Mouse (Mus musculus) MEL (cell line): ENCODE measurements at regions not wholly inside any gene's neighbourhood (a gene's known extent, or its start where the extent isn't known, plus 50 kb on each side); places are given as distances from the start of the nearest gene placed in this dataset.

ENCODE experiments used
- DNase-seq: peaks from one replicate; pipeline ENCODE4 v3.0.0; 2011; ENCODE audit warnings: low read depth, low spot score
- H3K27ac ChIP-seq: 2 replicates; pipeline ENCODE4 v1.5.1; 2012; ENCODE audit warnings: low read depth, mild to moderate bottlenecking, control low read depth, low read length, moderate library complexity; ENCODE audit not compliant: control insufficient read depth
- H3K27me3 ChIP-seq, 2 experiments: fragments of 150-350 bp in 1 of 2; sonication (generic) in 1 of 2; 2 replicates each; pipeline ENCODE4 v1.6.1; 2012; ENCODE audit warnings: low read length in 2 of 2, mild to moderate bottlenecking in 2 of 2, improper control_type of control experiment in 1 of 2, moderate library complexity in 1 of 2; ENCODE audit not compliant: insufficient read depth in 2 of 2, control insufficient read depth in 1 of 2
- H3K36me3 ChIP-seq, 2 experiments: 2 replicates each; pipeline ENCODE4 v1.6.1; 2012 to 2014; ENCODE audit warnings: low read length in 2 of 2, improper control_type of control experiment in 1 of 2, inconsistent platforms in 1 of 2, mild to moderate bottlenecking in 1 of 2; ENCODE audit not compliant: insufficient read depth in 2 of 2, control insufficient read depth in 1 of 2
- H3K4me1 ChIP-seq, 2 experiments: fragments of 150-350 bp in 1 of 2; sonication (generic) in 1 of 2; 2 replicates each; pipeline ENCODE4 v1.6.1; 2012; ENCODE audit warnings: low read length in 2 of 2, improper control_type of control experiment in 1 of 2, mild to moderate bottlenecking in 1 of 2; ENCODE audit not compliant: insufficient read depth in 2 of 2, control insufficient read depth in 1 of 2
- H3K4me3 ChIP-seq, 2 experiments: fragments of 150-350 bp in 1 of 2; sonication (generic) in 1 of 2; 2 replicates each; pipeline ENCODE4 v1.5.1; 2012; ENCODE audit warnings: low read depth in 2 of 2, low read length in 2 of 2, mild to moderate bottlenecking in 2 of 2, moderate library complexity in 2 of 2, control low read depth in 1 of 2, improper control_type of control experiment in 1 of 2; ENCODE audit not compliant: control insufficient read depth in 1 of 2, insufficient read depth in 1 of 2
- H3K79me2 ChIP-seq: 2 replicates; pipeline ENCODE4 v1.6.1; 2012; ENCODE audit warnings: mild to moderate bottlenecking, low read length, moderate library complexity; ENCODE audit not compliant: control insufficient read depth, poor library complexity, insufficient read depth
- H3K9ac ChIP-seq: 2 replicates; pipeline ENCODE4 v1.6.1; 2012; ENCODE audit warnings: low read depth, mild to moderate bottlenecking, control low read depth, low read length, moderate library complexity; ENCODE audit not compliant: control insufficient read depth, poor library complexity, severe bottlenecking
- H3K9me3 ChIP-seq: fragments of 150-350 bp; sonication (generic); replicated peaks from 2 replicates; pipeline ENCODE4 v1.6.1; 2012; ENCODE audit warnings: mild to moderate bottlenecking, low read length, improper control_type of control experiment, moderate library complexity; ENCODE audit not compliant: insufficient read depth
- BHLHE40 ChIP-seq: IDR thresholded peaks from 2 replicates; pipeline ENCODE4 v1.6.1; 2012; ENCODE audit warnings: low read depth, mild to moderate bottlenecking, inconsistent platforms, low read length, improper control_type of control experiment, borderline replicate concordance
- CHD1 ChIP-seq: IDR thresholded peaks from 2 replicates; pipeline ENCODE4 v1.6.1; 2012; ENCODE audit warnings: low read depth, mild to moderate bottlenecking, inconsistent platforms, low read length, improper control_type of control experiment
- CHD2 ChIP-seq: IDR thresholded peaks from 2 replicates; pipeline ENCODE4 v1.6.1; 2011; ENCODE audit warnings: low read length, improper control_type of control experiment
- E2F4 ChIP-seq: IDR thresholded peaks from 2 replicates; pipeline ENCODE4 v1.6.1; 2011; ENCODE audit warnings: low read depth, low read length, improper control_type of control experiment, borderline replicate concordance
- EP300 ChIP-seq, 2 experiments: IDR thresholded peaks; 2 replicates each; pipeline ENCODE4 v1.6.1; 2011; ENCODE audit warnings: improper control_type of control experiment in 2 of 2, low read length in 2 of 2, low read depth in 1 of 2, mild to moderate bottlenecking in 1 of 2
- JUND ChIP-seq: IDR thresholded peaks from 2 replicates; pipeline ENCODE4 v1.6.1; 2011; ENCODE audit warnings: low read depth, mild to moderate bottlenecking, improper control_type of control experiment, low read length
- KAT2A ChIP-seq: conservative IDR thresholded peaks from 2 replicates; pipeline ENCODE4 v1.6.1; 2012; ENCODE audit warnings: low read depth, low read length, improper control_type of control experiment, inconsistent platforms
- MAZ ChIP-seq: IDR thresholded peaks from 2 replicates; pipeline ENCODE4 v1.6.1; 2012; ENCODE audit warnings: low read depth, mild to moderate bottlenecking, inconsistent platforms, low read length, improper control_type of control experiment
- MEF2A ChIP-seq: IDR thresholded peaks from 2 replicates; pipeline ENCODE4 v1.6.1; 2014; ENCODE audit warnings: low read depth, mild to moderate bottlenecking, inconsistent platforms, low read length, improper control_type of control experiment; ENCODE audit not compliant: poor library complexity, insufficient replicate concordance, severe bottlenecking; ENCODE audit errors: extremely low read depth
- MYB ChIP-seq: IDR thresholded peaks from 2 replicates; pipeline ENCODE4 v1.6.1; 2011; ENCODE audit warnings: mild to moderate bottlenecking, low read depth, low read length, improper control_type of control experiment
- NRF1 ChIP-seq: IDR thresholded peaks from 2 replicates; pipeline ENCODE4 v1.6.1; 2014; ENCODE audit warnings: low read depth, mild to moderate bottlenecking, inconsistent platforms, low read length, improper control_type of control experiment, moderate library complexity; ENCODE audit not compliant: poor library complexity, insufficient read depth, severe bottlenecking
- POLR2A ChIP-seq, 2 experiments: IDR thresholded peaks; 2 replicates each; pipeline ENCODE4 v1.6.1; 2011 to 2012; ENCODE audit warnings: low read length in 2 of 2, mild to moderate bottlenecking in 2 of 2, control low read depth in 1 of 2, improper control_type of control experiment in 1 of 2, low read depth in 1 of 2, moderate library complexity in 1 of 2; ENCODE audit not compliant: control insufficient read depth in 1 of 2, insufficient read depth in 1 of 2, poor library complexity in 1 of 2
- POLR2AphosphoS2 ChIP-seq: IDR thresholded peaks from 2 replicates; pipeline ENCODE4 v1.6.1; 2011; ENCODE audit warnings: low read length, improper control_type of control experiment
- RAD21 ChIP-seq: IDR thresholded peaks from 2 replicates; pipeline ENCODE4 v1.6.1; 2011; ENCODE audit warnings: mild to moderate bottlenecking, low read depth, low read length, improper control_type of control experiment
- RCOR1 ChIP-seq: IDR thresholded peaks from 2 replicates; pipeline ENCODE4 v1.6.1; 2012; ENCODE audit warnings: low read depth, mild to moderate bottlenecking, inconsistent platforms, low read length, improper control_type of control experiment
- SIN3A ChIP-seq: IDR thresholded peaks from 2 replicates; pipeline ENCODE4 v1.6.1; 2012; ENCODE audit warnings: low read length, improper control_type of control experiment, inconsistent platforms
- TAL1 ChIP-seq: IDR thresholded peaks from 2 replicates; pipeline ENCODE4 v1.6.1; 2012; ENCODE audit warnings: mild to moderate bottlenecking, inconsistent platforms, low read length, moderate library complexity, mixed read lengths
- USF1 ChIP-seq: IDR thresholded peaks from 2 replicates; pipeline ENCODE4 v1.6.1; 2014; ENCODE audit warnings: low read depth, mild to moderate bottlenecking, inconsistent platforms, low read length, improper control_type of control experiment, moderate library complexity
- ZC3H11A ChIP-seq: IDR thresholded peaks from 2 replicates; pipeline ENCODE4 v1.6.1; 2012; ENCODE audit warnings: low read depth, mild to moderate bottlenecking, inconsistent platforms, low read length, improper control_type of control experiment
- ZKSCAN1 ChIP-seq: IDR thresholded peaks from 2 replicates; pipeline ENCODE4 v1.6.1; 2012; ENCODE audit warnings: low read depth, mild to moderate bottlenecking, inconsistent platforms, low read length, improper control_type of control experiment, moderate library complexity
- ZMIZ1 ChIP-seq: IDR thresholded peaks from 2 replicates; pipeline ENCODE4 v1.6.1; 2012; ENCODE audit warnings: low read depth, mild to moderate bottlenecking, inconsistent platforms, low read length, improper control_type of control experiment, moderate library complexity

DNA sequence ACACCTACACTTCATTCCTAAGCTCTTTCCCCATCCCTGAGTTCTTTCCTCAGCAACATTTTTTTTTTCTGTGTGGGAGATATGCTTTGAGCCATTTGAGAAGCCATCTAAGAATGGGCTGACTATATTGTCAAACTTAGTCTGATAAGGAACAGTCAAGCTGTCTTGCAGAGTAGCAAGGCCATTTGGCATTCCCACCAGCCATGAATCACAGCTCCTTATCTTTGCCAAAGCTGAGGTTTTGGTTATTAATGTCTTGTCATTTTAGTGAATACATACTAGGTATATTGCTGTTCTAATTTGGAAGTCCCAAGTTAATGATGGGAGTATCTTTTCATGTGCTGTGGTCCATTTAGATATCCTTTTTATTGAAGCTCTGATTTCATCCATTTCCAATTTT is 96.4 kb downstream of the Sox9 start:
- TF ChIP-seq MEF2A (no peak), ZKSCAN1 (no peak), POLR2A (IDR thresholded peaks at IDR 0.05; ENCODE audit: control insufficient read depth in 1 of 2, insufficient read depth in 1 of 2, low read depth in 1 of 2, low read length in 2 of 2, poor library complexity in 1 of 2) (no peak), CHD1 (no peak), POLR2AphosphoS2 (no peak), BHLHE40 (no peak), JUND (no peak), MAZ (no peak), ZMIZ1 (no peak), KAT2A (no peak), E2F4 (no peak), EP300 (IDR thresholded peaks at IDR 0.05; ENCODE audit: low read depth in 1 of 2, low read length in 2 of 2) (no peak), USF1 (no peak), RAD21 (no peak)

DNA sequence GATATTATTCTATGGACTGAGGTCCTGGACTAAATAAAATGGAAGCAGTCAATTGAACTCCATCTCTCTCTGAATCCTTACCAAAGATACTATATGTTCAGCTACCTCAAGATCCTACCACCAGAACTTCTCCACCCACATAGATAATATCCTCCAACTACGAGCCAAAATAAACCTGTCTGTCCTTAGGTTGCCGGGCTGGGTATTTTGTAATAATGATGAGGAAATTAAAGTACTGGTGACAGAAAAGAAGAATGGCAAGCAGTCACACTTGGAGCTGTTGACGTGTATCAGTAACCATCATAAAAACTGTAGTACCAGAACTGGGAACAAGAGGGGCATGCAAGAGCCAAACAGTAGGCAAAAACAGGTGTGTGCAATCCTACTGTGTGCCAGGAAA is 98.7 kb downstream of the Sox9 start:
- no peaks in the 10 kb centered on the region for H3K36me3 ChIP-seq
- H3K9me3 ChIP-seq = no peaks in the 10 kb centered on the region
- H3K79me2 ChIP-seq = no peaks in the 10 kb centered on the region
- H3K9ac ChIP-seq = no peak overlapping the region
- no peak for DNase-seq
- H3K4me1 ChIP-seq = no peaks in the 10 kb centered on the region
- H3K4me3 ChIP-seq = no peak overlapping the region
- TF ChIP-seq E2F4 = no peak
- no peak for TF ChIP-seq USF1
- TF ChIP-seq RCOR1 = no peak
- no peak for TF ChIP-seq SIN3A
- no peak for TF ChIP-seq TAL1
- TF ChIP-seq JUND = no peak
- no peak for TF ChIP-seq MYB
- no peak for TF ChIP-seq ZC3H11A
- TF ChIP-seq ZKSCAN1 = no peak
- TF ChIP-seq NRF1 = no peak
- TF ChIP-seq CHD2 = no peak
- no peak overlapping the region for H3K27ac ChIP-seq
- H3K27me3 ChIP-seq = no peaks in the 10 kb centered on the region

More for the DNA sequence above, 96.4 kb downstream of the Sox9 start:
- no peaks in the 10 kb centered on the region for H3K36me3 ChIP-seq
- no peak for DNase-seq
- H3K4me1 ChIP-seq = no peaks in the 10 kb centered on the region
- no peaks in the 10 kb centered on the region for H3K27me3 ChIP-seq
- no peaks in the 10 kb centered on the region for H3K79me2 ChIP-seq
- H3K4me3 ChIP-seq = no peak overlapping the region
- no peaks in the 10 kb centered on the region for H3K9me3 ChIP-seq
- no peak overlapping the region for H3K27ac ChIP-seq
- no peak overlapping the region for H3K9ac ChIP-seq
